Mouse (Mus musculus) gastrocnemius, adult 8-10 months (tissue): ENCODE measurements around the gene Tmem219. TPM values are rescaled to one million over a fixed set of nuclear protein-coding genes. Genes with fewer than 3 reads are reported as not detected.

Source experiments
- DNase-seq, 2 experiments: peaks; one replicate each; pipeline ENCODE4 v3.0.0; 2022; ENCODE audit warnings: low spot score in 2 of 2
- total RNA-seq, 4 experiments: library from RNA; stranded (reverse); gene quantifications; 2 replicates each; pipeline ENCODE4 v1.2.4; 2022

The Tmem219 gene
- 10 to 100 TPM in 3 of 4 experiments, 1 to 10 TPM in 1; 9.3 to 13.4 (median 12.0) TPM for total RNA-seq

GRCm38 (mm10) chr7:126922624-126923060, at the start of gene Tmem219:
Gene Tmem219 (minus strand): TSS chr7:126922917.
- DNase-seq = peak; percentile 57 to 64

- DNase-seq = no peak
These were observed 44.6 kb upstream of the Tmem219 start for GRCm38 (mm10) chr7:126967361-126967760.

GRCm38 (mm10) chr7:126965568-126965967, 42.9 kb upstream of the Tmem219 start:
- DNase-seq = no peak

- DNase-seq = no peak
These were observed 41.0 kb upstream of the Tmem219 start for GRCm38 (mm10) chr7:126963548-126964286.

- DNase-seq = no peak
These were observed 39.2 kb upstream of the Tmem219 start for GRCm38 (mm10) chr7:126961965-126962364.

- DNase-seq = no peak
These were observed 38.4 kb upstream of the Tmem219 start for GRCm38 (mm10) chr7:126961095-126961494.

- no peak for DNase-seq
These were observed 37.1 kb upstream of the Tmem219 start for GRCm38 (mm10) chr7:126959780-126960179.

- DNase-seq = no peak
These were observed 32.4 kb upstream of the Tmem219 start for GRCm38 (mm10) chr7:126955125-126955524.

GRCm38 (mm10) chr7:126952646-126953045, 29.9 kb upstream of the Tmem219 start:
- DNase-seq = no peak

- DNase-seq = no peak
These were observed 29.0 kb upstream of the Tmem219 start for GRCm38 (mm10) chr7:126951741-126952140.

- no peak for DNase-seq
These were observed 28.2 kb upstream of the Tmem219 start for GRCm38 (mm10) chr7:126950647-126951615.

- peak; percentile 65 for DNase-seq
These were observed 27.3 kb upstream of the Tmem219 start, which contains the start of gene Sez6l2 for GRCm38 (mm10) chr7:126949793-126950646. Gene Sez6l2 (plus strand): TSS chr7:126950563.

GRCm38 (mm10) chr7:126949403-126949792, 26.7 kb upstream of the Tmem219 start, which contains the start of gene Asphd1:
Gene Asphd1 (minus strand): TSS chr7:126949582.
- DNase-seq = no peak

GRCm38 (mm10) chr7:126948626-126949025, 25.9 kb upstream of the Tmem219 start:
- no peak for DNase-seq

- DNase-seq = no peak
These were observed 23.8 kb upstream of the Tmem219 start for GRCm38 (mm10) chr7:126946530-126946929.

- no peak for DNase-seq
These were observed 19.1 kb upstream of the Tmem219 start for GRCm38 (mm10) chr7:126941801-126942200.

GRCm38 (mm10) chr7:126941171-126941570, 18.5 kb upstream of the Tmem219 start:
- DNase-seq = no peak

- no peak for DNase-seq
These were observed 9.9 kb upstream of the Tmem219 start for GRCm38 (mm10) chr7:126932652-126933051.

- DNase-seq = no peak
These were observed 6.3 kb upstream of the Tmem219 start for GRCm38 (mm10) chr7:126929046-126929445.

- DNase-seq = peak; percentile 85 to 88
These were observed 5.8 kb upstream of the Tmem219 start, which contains the start of gene Kctd13 for GRCm38 (mm10) chr7:126928384-126929037. Gene Kctd13 (plus strand): TSS chr7:126928879.
